Mouse (Mus musculus) urinary bladder, postnatal 0 days (tissue): ENCODE data around the gene Map1b. TPM values are rescaled to one million over a fixed set of nuclear protein-coding genes. Genes with fewer than 3 reads are reported as not detected.

Experiments
- polyA plus RNA-seq: library from polyadenylated mRNA; unstranded; fragments of >200 nt; fragmentation: Nextera tagmentation; extraction: Ambion mirVana; gene quantifications from 2 replicates; pipeline ENCODE4 v1.2.1, GENCODE M21; 2015

Map1b gene
- polyA plus RNA-seq, result 87.7 and 112 TPM in 2 replicates

GRCm38 (mm10) chr13:99516448-99516881 lies at the start of gene Map1b:
Gene Map1b, minus strand, starts transcription at chr13:99516540.

Other genes starting within 250 kb of the Map1b start
- gene Ptcd2, start 171.8 kb downstream of the Map1b start, polyA plus RNA-seq, result 25.4 and 25.6 TPM in 2 replicates
- gene Mrps27, start 171.8 kb downstream of the Map1b start, polyA plus RNA-seq, result 25.4 and 25.9 TPM in 2 replicates